Mouse (Mus musculus): ENCODE data around the gene Gm29609. TPM values are rescaled to one million over a fixed set of nuclear protein-coding genes. Genes with fewer than 3 reads are reported as not detected.

Gm29609 gene
- polyA plus RNA-seq (2017; shearing (Covaris generic)), result 0.72 TPM

GRCm38 (mm10) chr5:31179766-31180630 is at the start of gene Gm29609, which contains the start of gene Gtf3c2:
TSS of gene Gm29609 (minus strand) at chr5:31179911.
TSS of gene Gtf3c2 (minus strand) at chr5:31180144.

GRCm38 (mm10) chr5:31220448-31221303 is 41.0 kb upstream of the Gm29609 start, which contains the start of gene Ppm1g:
TSS of gene Ppm1g (minus strand) at chr5:31220687.

GRCm38 (mm10) chr5:31201742-31202590 is 22.3 kb upstream of the Gm29609 start, which contains the start of gene Zfp513:
TSS of gene Zfp513 (minus strand) at chr5:31202303.

GRCm38 (mm10) chr5:31192939-31193630 is 13.4 kb upstream of the Gm29609 start, which contains the start of the genes Snx17 and Eif2b4:
TSS of gene Snx17 (plus strand) at chr5:31193227.
TSS of gene Eif2b4 (minus strand) at chr5:31193430.

GRCm38 (mm10) chr5:31154152-31154553 is 25.6 kb downstream of the Gm29609 start, which contains the start of gene Mpv17:
TSS of gene Mpv17 (minus strand) at chr5:31154251.

GRCm38 (mm10) chr5:31138241-31138967 is 41.3 kb downstream of the Gm29609 start, which contains the start of gene Ucn:
TSS of gene Ucn (minus strand) at chr5:31138829.

GRCm38 (mm10) chr5:31116354-31116753 is 63.4 kb downstream of the Gm29609 start, which contains the start of gene Trim54:
TSS of gene Trim54 (plus strand) at chr5:31116712.

GRCm38 (mm10) chr5:31108000-31108490 is 71.7 kb downstream of the Gm29609 start, which contains the start of gene Slc30a3:
TSS of gene Slc30a3 (minus strand) at chr5:31108237.

GRCm38 (mm10) chr5:31105814-31106335 is 73.8 kb downstream of the Gm29609 start, which contains the start of gene Dnajc5g:
TSS of gene Dnajc5g (plus strand) at chr5:31106285.

Other genes with a start within 250 kb of the Gm29609 start
- not detected for gene Cgref1, start 234.3 kb downstream of the Gm29609 start, polyA plus RNA-seq (2017; shearing (Covaris generic))
- 193 TPM for gene Preb, start 219.6 kb downstream of the Gm29609 start, polyA plus RNA-seq (2017; shearing (Covaris generic))
- gene Tcf23, start 211.2 kb downstream of the Gm29609 start, polyA plus RNA-seq (2017; shearing (Covaris generic)), result 0.18 TPM
- 54.6 TPM for gene Atraid, start 131.6 kb downstream of the Gm29609 start, polyA plus RNA-seq (2017; shearing (Covaris generic))
- 5.9 TPM for gene Slc5a6, start 131.0 kb downstream of the Gm29609 start, polyA plus RNA-seq (2017; shearing (Covaris generic))
- 19.3 TPM for gene Cad, start 125.1 kb downstream of the Gm29609 start, polyA plus RNA-seq (2017; shearing (Covaris generic))
- not detected for gene Dnajc5g, start 73.6 kb downstream of the Gm29609 start, polyA plus RNA-seq (2017; shearing (Covaris generic))
- gene Slc30a3, start 71.7 kb downstream of the Gm29609 start, polyA plus RNA-seq (2017; shearing (Covaris generic)), result 0.22 TPM
- not detected for gene Trim54, start 63.2 kb downstream of the Gm29609 start, polyA plus RNA-seq (2017; shearing (Covaris generic))
- gene Ucn, start 41.1 kb downstream of the Gm29609 start, polyA plus RNA-seq (2017; shearing (Covaris generic)), result not detected
- gene Mpv17, start 25.7 kb downstream of the Gm29609 start, polyA plus RNA-seq (2017; shearing (Covaris generic)), result 22.2 TPM
- 85.8 TPM for gene Gtf3c2, start 233 bp upstream of the Gm29609 start, polyA plus RNA-seq (2017; shearing (Covaris generic))
- 84.4 TPM for gene Snx17, start 13.3 kb upstream of the Gm29609 start, polyA plus RNA-seq (2017; shearing (Covaris generic))
- 33.5 TPM for gene Eif2b4, start 13.5 kb upstream of the Gm29609 start, polyA plus RNA-seq (2017; shearing (Covaris generic))
- 26.7 TPM for gene Zfp513, start 22.4 kb upstream of the Gm29609 start, polyA plus RNA-seq (2017; shearing (Covaris generic))
- gene Ppm1g, start 40.8 kb upstream of the Gm29609 start, polyA plus RNA-seq (2017; shearing (Covaris generic)), result 154 TPM
- gene Nrbp1, start 61.0 kb upstream of the Gm29609 start, polyA plus RNA-seq (2017; shearing (Covaris generic)), result 252 TPM
- gene Gm9970, start 61.3 kb upstream of the Gm29609 start, polyA plus RNA-seq (2017; shearing (Covaris generic)), result not detected
- gene Krtcap3, start 71.8 kb upstream of the Gm29609 start, polyA plus RNA-seq (2017; shearing (Covaris generic)), result 29.2 TPM
- gene Ift172, start 111.2 kb upstream of the Gm29609 start, polyA plus RNA-seq (2017; shearing (Covaris generic)), result 11.4 TPM
- gene Fndc4, start 116.2 kb upstream of the Gm29609 start, polyA plus RNA-seq (2017; shearing (Covaris generic)), result 3.8 TPM
- 0.80 TPM for gene Gckr, start 117.5 kb upstream of the Gm29609 start, polyA plus RNA-seq (2017; shearing (Covaris generic))